ENCODE assay signal across 11 mouse cellular contexts in the genomic region with DNA sequence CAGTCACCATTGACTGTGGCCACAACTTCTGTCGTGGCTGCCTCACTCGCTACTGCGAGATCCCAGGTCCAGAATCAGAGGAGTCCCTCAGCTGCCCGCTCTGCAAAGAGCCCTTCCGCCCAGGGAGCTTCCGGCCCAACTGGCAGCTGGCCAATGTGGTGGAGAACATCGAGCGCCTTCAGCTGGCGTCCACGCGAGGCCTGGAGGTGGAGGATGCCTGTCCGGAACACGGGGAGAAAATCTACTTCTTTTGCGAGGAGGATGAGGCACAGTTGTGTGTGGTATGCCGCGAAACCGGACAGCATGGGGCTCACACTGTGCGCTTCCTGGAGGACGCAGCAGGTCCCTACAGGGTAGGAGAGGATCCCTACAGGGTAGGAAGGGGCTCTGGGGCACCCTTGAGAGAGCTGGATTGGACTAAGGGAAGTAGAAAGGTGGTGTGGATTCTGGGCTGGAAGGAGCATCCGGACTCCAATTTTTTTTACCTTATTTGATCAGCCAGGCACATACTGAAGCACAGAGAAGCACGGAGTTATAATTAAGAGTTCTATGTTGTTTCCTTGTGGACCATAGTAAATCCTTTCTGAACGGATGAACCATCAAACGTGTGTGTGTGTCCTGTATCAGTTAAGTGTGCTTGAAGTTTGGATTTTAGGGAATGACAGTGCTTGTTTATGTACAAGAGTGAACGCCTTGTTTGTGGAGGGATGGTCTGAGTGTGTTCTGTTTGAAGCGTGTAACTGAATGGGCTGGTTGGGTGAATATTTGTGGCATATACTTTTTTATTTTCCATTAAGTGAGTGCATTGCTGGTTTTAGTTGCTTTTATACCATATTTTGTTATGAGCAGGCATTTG. TPM values are rescaled to one million over a fixed set of nuclear protein-coding genes. Genes with fewer than 3 reads are reported as not detected.
DNase-seq lines count a peak whose midpoint lies in the region; ATAC-seq and TF ChIP-seq lines count a peak whose summit lies in the region.
"Had no signal": no experiment of that assay in that cellular context is flagged by ENCODE, and none has a peak within 500 bp of the region (broad histone marks: within the 10 kb centered on the region; RNA-seq: fewer than 3 reads in every experiment).

No protein-coding gene starts in this region.

- no peaks in the 10 kb centered on the region for H3K36me3 ChIP-seq in hindbrain, embryonic 11.5 days (ENCODE audit: control insufficient read depth, insufficient read depth, low read length)
- H3K36me3 ChIP-seq in hindbrain, embryonic 16.5 days (ENCODE audit: control insufficient read depth, insufficient read depth, low read length): no peaks in the 10 kb centered on the region
- H3K36me3 ChIP-seq in ES-E14 (ENCODE audit: control insufficient read depth, insufficient read depth, low read length, poor library complexity, severe bottlenecking): no peaks in the 10 kb centered on the region
- H3K36me3 ChIP-seq in liver, postnatal 0 days (replicated peaks; ENCODE audit: insufficient read depth, low read length): peaks cover 26% of the 10 kb centered on the region

- H3K4me3 ChIP-seq in hindbrain, embryonic 11.5 days (ENCODE audit: low read depth, low read length): no peak overlapping the region
- no peak overlapping the region for H3K4me3 ChIP-seq in hindbrain, embryonic 16.5 days (ENCODE audit: low read length)
- peak overlapping the region; percentile 19 to 26; a peak in 2 of 4 replicates for H3K4me3 ChIP-seq in ES-E14 (ENCODE audit: insufficient read depth in 1 of 2, low read depth in 1 of 2, low read length in 2 of 2, poor library complexity in 1 of 2, severe bottlenecking in 1 of 2)
- peak overlapping the region; percentile 54 for H3K4me3 ChIP-seq in liver, postnatal 0 days (ENCODE audit: low read depth, low read length)

- H3K4me2 ChIP-seq in hindbrain, embryonic 11.5 days (replicated peaks; ENCODE audit: low read depth, low read length): no peak overlapping the region
- H3K4me2 ChIP-seq in hindbrain, embryonic 16.5 days (ENCODE audit: low read length): no peak overlapping the region
- H3K4me2 ChIP-seq in liver, postnatal 0 days (ENCODE audit: low read depth, low read length): peak overlapping the region; percentile 59

- no peak for TF ChIP-seq EP300 in liver, postnatal 0 days (IDR thresholded peaks at IDR 0.05; ENCODE audit: low read depth)

- DNase-seq in hindbrain, embryonic 11.5 days (ENCODE audit: low spot score): no peak
- no peak for DNase-seq in ES-E14 (ENCODE audit: low read depth, low spot score)
- DNase-seq in c-Kit-negative CD71-positive TER-119-positive erythroid progenitor cells, embryonic 14.5 days (ENCODE audit: low read depth, low spot score): peak; percentile 54
- peak; percentile 77 for DNase-seq in liver, postnatal 0 days
- no peak for DNase-seq in natural killer cell, adult 2 months (ENCODE audit: low spot score in 2 of 2)
- no peak for DNase-seq in retina, postnatal 1 day
- DNase-seq: gastrocnemius, postnatal 36 days had no signal

- H3K4me1 ChIP-seq in hindbrain, embryonic 11.5 days (replicated peaks; ENCODE audit: control insufficient read depth, insufficient read depth, low read length): no peaks in the 10 kb centered on the region
- H3K4me1 ChIP-seq in hindbrain, embryonic 16.5 days (ENCODE audit: control insufficient read depth, insufficient read depth, low read depth, low read length): peaks cover 3% of the 10 kb centered on the region; the same call in 1 of the 2 replicates
- H3K4me1 ChIP-seq in ES-E14 (ENCODE audit: control insufficient read depth in 2 of 2, insufficient read depth in 2 of 2, low read length in 2 of 2, poor library complexity in 1 of 2): peaks cover 0 to 12% of the 10 kb centered on the region in 2 experiments; a peak in 1 of 4 replicates
- peaks cover 15% of the 10 kb centered on the region for H3K4me1 ChIP-seq in liver, postnatal 0 days (ENCODE audit: insufficient read depth)

- 79% methylated on average over 25 of the region's 25 CpGs for WGBS in hindbrain, embryonic 11.5 days
- 73% methylated on average over 25 of the region's 25 CpGs for WGBS in hindbrain, embryonic 16.5 days
- WGBS in liver, postnatal 0 days (ENCODE audit: insufficient replicate concordance): 57% methylated on average over 25 of the region's 25 CpGs

- H3K9ac ChIP-seq in hindbrain, embryonic 11.5 days (ENCODE audit: low read depth, low read length): no peak overlapping the region
- H3K9ac ChIP-seq in hindbrain, embryonic 16.5 days (ENCODE audit: low read depth, low read length): no peak overlapping the region
- no peak overlapping the region for H3K9ac ChIP-seq in ES-E14 (ENCODE audit: insufficient read depth, low read depth, low read length, poor library complexity, severe bottlenecking)
- H3K9ac ChIP-seq in liver, postnatal 0 days (replicated peaks): peak overlapping the region; percentile 73

- ATAC-seq in hindbrain, embryonic 11.5 days (ENCODE audit: low FRiP score): no peak
- ATAC-seq in hindbrain, embryonic 16.5 days: no peak
- ATAC-seq in liver, postnatal 0 days: peak; percentile 40
- no peak for ATAC-seq in activated CD4-positive, CD25-positive, alpha-beta regulatory T cell, adult 4 months

- no peak for TF ChIP-seq CTCF in liver, postnatal 0 days (IDR thresholded peaks at IDR 0.05; ENCODE audit: low read depth)

- in situ Hi-C loops in ES-E14 (cut with MboI; ENCODE audit: low sequenced_read_pairs in 2 of 2, unreplicated experiment in 2 of 2): no loop called here

- H3K27ac ChIP-seq in hindbrain, embryonic 11.5 days (ENCODE audit: low read depth, low read length): 0 out of 2 replicates have a peak overlapping the region, but pooled peaks have one; percentile 24
- H3K27ac ChIP-seq in hindbrain, embryonic 16.5 days (ENCODE audit: low read depth, low read length): no peak overlapping the region
- no peak overlapping the region for H3K27ac ChIP-seq in ES-E14 (ENCODE audit: insufficient read depth, low read depth, low read length, poor library complexity, severe bottlenecking)
- H3K27ac ChIP-seq in liver, postnatal 0 days (ENCODE audit: low read depth): peak overlapping the region; percentile 91

- H3K27me3 ChIP-seq in hindbrain, embryonic 11.5 days (ENCODE audit: control insufficient read depth, insufficient read depth, low read length): no peaks in the 10 kb centered on the region
- 0 out of 2 replicates have a peak, but pooled peaks cover 2% of the 10 kb centered on the region for H3K27me3 ChIP-seq in hindbrain, embryonic 16.5 days (replicated peaks; ENCODE audit: control insufficient read depth, insufficient read depth, low read length)
- H3K27me3 ChIP-seq in liver, postnatal 0 days (ENCODE audit: insufficient read depth, low read length): peaks cover 16% of the 10 kb centered on the region; the same call in 1 of the 2 replicates

- no peaks in the 10 kb centered on the region for H3K9me3 ChIP-seq in hindbrain, embryonic 11.5 days (ENCODE audit: control insufficient read depth, low read length)
- no peaks in the 10 kb centered on the region for H3K9me3 ChIP-seq in hindbrain, embryonic 16.5 days (ENCODE audit: control insufficient read depth, low read length)
- H3K9me3 ChIP-seq in ES-E14 (ENCODE audit: control insufficient read depth, insufficient read depth, low read depth, low read length): no peaks in the 10 kb centered on the region
- H3K9me3 ChIP-seq in liver, postnatal 0 days (ENCODE audit: low read length): no peaks in the 10 kb centered on the region

TF ChIP-seq in ES-E14, 5 proteins besides CTCF, POLR2A, EP300 and RAD21 (continues in another document):
- TF ChIP-seq ZC3H11A (IDR thresholded peaks at IDR 0.05; ENCODE audit: borderline replicate concordance, low read depth, low read length): no peak
- no peak for TF ChIP-seq ZNF384 (IDR thresholded peaks at IDR 0.05; ENCODE audit: low read depth, low read length)
- no peak for TF ChIP-seq CHD2 (IDR thresholded peaks at IDR 0.05; ENCODE audit: low read depth, low read length)
- TF ChIP-seq HCFC1 (IDR thresholded peaks at IDR 0.05; ENCODE audit: borderline replicate concordance, insufficient read depth, low read length): no peak

RNA-seq across cellular contexts. Expression of a gene that starts 0.8 kb away (rescaled TPM):
- 6.6 and 6.7 TPM in 2 replicates for polyA plus RNA-seq in hindbrain, embryonic 11.5 days (2014; fragmentation: Nextera tagmentation; extraction: Ambion mirVana)
- 0.78 and 1.2 TPM in 2 replicates for polyA plus RNA-seq in hindbrain, embryonic 16.5 days (2015; fragmentation: Nextera tagmentation; extraction: Ambion mirVana)
- not detected in 2 replicates for total RNA-seq in ES-E14 (2012; rRNA removed)
- polyA plus RNA-seq in liver, postnatal 0 days (2015; fragmentation: Nextera tagmentation; extraction: Ambion mirVana): 85.7 and 86.7 TPM in 2 replicates
- under 1 TPM in 1 of 2 experiments, not detected in 1; 0.20 TPM for polyA plus RNA-seq in activated CD4-positive, CD25-positive, alpha-beta regulatory T cell, adult 4 months (2017; shearing (Covaris generic))
- total RNA-seq: gastrocnemius, postnatal 36 days had no signal
- polyA plus RNA-seq: cortical plate, adult 2 months had no signal

RNA-seq across cellular contexts. Expression of a gene that starts 3.2 kb away (rescaled TPM):
- 0.48 and 0.70 TPM in 2 replicates for polyA plus RNA-seq in hindbrain, embryonic 11.5 days (2014; fragmentation: Nextera tagmentation; extraction: Ambion mirVana)
- polyA plus RNA-seq in hindbrain, embryonic 16.5 days (2015; fragmentation: Nextera tagmentation; extraction: Ambion mirVana): 0.90 and 1.1 TPM in 2 replicates
- total RNA-seq in ES-E14 (2012; rRNA removed): 0.16 TPM in 1 of 2 replicates, not detected in the other
- 0.12 TPM in 1 of 2 replicates, not detected in the other for polyA plus RNA-seq in liver, postnatal 0 days (2015; fragmentation: Nextera tagmentation; extraction: Ambion mirVana)
- polyA plus RNA-seq in activated CD4-positive, CD25-positive, alpha-beta regulatory T cell, adult 4 months (2017; shearing (Covaris generic)): not detected
- total RNA-seq: gastrocnemius, postnatal 36 days had no signal
- polyA plus RNA-seq: cortical plate, adult 2 months had no signal

RNA-seq across cellular contexts. Expression of a gene that starts 19.7 kb away (rescaled TPM):
- not detected in 2 replicates for polyA plus RNA-seq in hindbrain, embryonic 11.5 days (2014; fragmentation: Nextera tagmentation; extraction: Ambion mirVana)
- 0.08 TPM in 1 of 2 replicates, not detected in the other for polyA plus RNA-seq in hindbrain, embryonic 16.5 days (2015; fragmentation: Nextera tagmentation; extraction: Ambion mirVana)
- 0.18 and 0.26 TPM in 2 replicates for total RNA-seq in ES-E14 (2012; rRNA removed)
- polyA plus RNA-seq in liver, postnatal 0 days (2015; fragmentation: Nextera tagmentation; extraction: Ambion mirVana): not detected in 2 replicates
- polyA plus RNA-seq in activated CD4-positive, CD25-positive, alpha-beta regulatory T cell, adult 4 months (2017; shearing (Covaris generic)): not detected
- total RNA-seq: gastrocnemius, postnatal 36 days had no signal
- polyA plus RNA-seq: stomach, embryonic 14.5 days had no signal

RNA-seq across cellular contexts. Expression of a gene that starts 27.7 kb away (rescaled TPM):
- not detected in 2 replicates for polyA plus RNA-seq in hindbrain, embryonic 11.5 days (2014; fragmentation: Nextera tagmentation; extraction: Ambion mirVana)
- polyA plus RNA-seq in hindbrain, embryonic 16.5 days (2015; fragmentation: Nextera tagmentation; extraction: Ambion mirVana): not detected in 2 replicates
- total RNA-seq in ES-E14 (2012; rRNA removed): not detected in 2 replicates
- not detected in 2 replicates for polyA plus RNA-seq in liver, postnatal 0 days (2015; fragmentation: Nextera tagmentation; extraction: Ambion mirVana)
- polyA plus RNA-seq in activated CD4-positive, CD25-positive, alpha-beta regulatory T cell, adult 4 months (2017; shearing (Covaris generic)): not detected
- total RNA-seq: gastrocnemius, postnatal 36 days had no signal
- polyA plus RNA-seq: cortical plate, adult 2 months had no signal

RNA-seq across cellular contexts. Expression of a gene that starts 33.2 kb away (rescaled TPM):
- 34.9 and 35.2 TPM in 2 replicates for polyA plus RNA-seq in hindbrain, embryonic 11.5 days (2014; fragmentation: Nextera tagmentation; extraction: Ambion mirVana)
- 49.5 and 53.8 TPM in 2 replicates for polyA plus RNA-seq in hindbrain, embryonic 16.5 days (2015; fragmentation: Nextera tagmentation; extraction: Ambion mirVana)
- total RNA-seq in ES-E14 (2012; rRNA removed): 21.1 and 24.6 TPM in 2 replicates
- polyA plus RNA-seq in liver, postnatal 0 days (2015; fragmentation: Nextera tagmentation; extraction: Ambion mirVana): 16.8 and 19.1 TPM in 2 replicates
- 10 to 100 TPM; 42.4 to 71.8 TPM for polyA plus RNA-seq in activated CD4-positive, CD25-positive, alpha-beta regulatory T cell, adult 4 months (2017; shearing (Covaris generic))

Comparison
In these comparisons a context has a peak if more than half of its experiments do, and no peak if none do; other contexts are left out.
1. H3K27ac ChIP-seq: peak in hindbrain, embryonic 11.5 days (single experiment) and liver, postnatal 0 days (single experiment); none in hindbrain, embryonic 16.5 days (single experiment) and ES-E14 (single experiment).
2. DNase-seq: peak in c-Kit-negative CD71-positive TER-119-positive erythroid progenitor cells, embryonic 14.5 days (single experiment) and liver, postnatal 0 days (single experiment); none in hindbrain, embryonic 11.5 days (single experiment), ES-E14 (single experiment), natural killer cell, adult 2 months (0 of 2) and retina, postnatal 1 day (single experiment).
3. H3K4me3 ChIP-seq: peak in ES-E14 (2 of 2) and liver, postnatal 0 days (single experiment); none in hindbrain, embryonic 11.5 days (single experiment) and hindbrain, embryonic 16.5 days (single experiment).
4. RNA of a gene that starts 0.8 kb away (polyA plus RNA-seq): 85.7 to 86.7 TPM in liver, postnatal 0 days; 6.6 to 6.7 TPM in hindbrain, embryonic 11.5 days, 0.78 to 1.2 TPM in hindbrain, embryonic 16.5 days and 0.20 TPM in activated CD4-positive, CD25-positive, alpha-beta regulatory T cell, adult 4 months; every median in the first group is over 10 times any median in the second.